ENCODE assay signal across 15 mouse cellular contexts in the genomic region with DNA sequence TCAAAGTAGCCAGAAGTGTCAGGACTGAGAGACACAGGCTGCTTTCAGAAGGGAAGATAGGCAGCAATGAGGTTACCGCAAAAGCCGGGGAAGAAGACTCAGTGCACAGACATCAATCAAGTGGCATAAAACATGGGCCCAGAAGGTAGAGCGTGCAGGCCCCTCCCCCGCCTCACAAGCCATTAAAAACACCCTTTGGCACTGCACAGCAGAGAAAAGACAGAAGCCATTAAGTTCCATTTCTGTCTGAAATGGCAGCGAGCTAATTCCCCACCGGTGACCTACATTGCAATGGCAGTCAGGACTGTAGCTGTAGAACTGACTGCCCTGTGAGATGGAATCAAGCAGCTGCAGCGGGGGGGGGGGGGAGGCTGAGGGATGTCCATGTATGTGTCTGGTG.
DNase-seq lines count a peak whose midpoint lies in the region; ATAC-seq and TF ChIP-seq lines count a peak whose summit lies in the region.
"Had no signal": no experiment of that assay in that cellular context is flagged by ENCODE, and none has a peak within 500 bp of the region (broad histone marks: within the 10 kb centered on the region; RNA-seq: fewer than 3 reads in every experiment).

No protein-coding gene starts in this region.

- H3K9ac ChIP-seq in neural tube, embryonic 11.5 days (ENCODE audit: low read length): no peak overlapping the region
- H3K9ac ChIP-seq in midbrain, postnatal 0 days (replicated peaks; ENCODE audit: low read length, poor library complexity, severe bottlenecking): no peak overlapping the region
- H3K9ac ChIP-seq in liver, postnatal 0 days (replicated peaks): no peak overlapping the region
- H3K9ac ChIP-seq: liver, embryonic 15.5 days had no signal

- no peak for ATAC-seq in neural tube, embryonic 11.5 days (ENCODE audit: insufficient read depth, low FRiP score, low TSS enrichment)
- no peak for ATAC-seq in midbrain, postnatal 0 days (ENCODE audit: low FRiP score)
- ATAC-seq in liver, postnatal 0 days: no peak

- DNase-seq in cerebellum, postnatal 25 days: peak; percentile 39 to 48
- DNase-seq in cerebellum, adult 9-11 months: no peak
- peak; percentile 38 for DNase-seq in neural tube, embryonic 11.5 days (ENCODE audit: low spot score)
- DNase-seq in neural tube, embryonic 10.5 days (ENCODE audit: extremely low spot score, low spot score): no peak
- DNase-seq in midbrain, postnatal 0 days (ENCODE audit: low spot score): no peak
- no peak for DNase-seq in adrenal gland, adult 2 months
- no peak for DNase-seq in gastrocnemius, postnatal 10 days
- no peak for DNase-seq in liver, postnatal 0 days
- DNase-seq: adrenal gland, adult 8-10 months; gastrocnemius, postnatal 25 days; kidney, adult 8-10 months; kidney, postnatal 36 days; lung, postnatal 10 days; right cerebral cortex, adult 18-20 months had no signal

- WGBS in neural tube, embryonic 11.5 days: 70% methylated on average over 6 of the region's 7 CpGs
- WGBS in midbrain, postnatal 0 days: 48% methylated on average over 7 of the region's 7 CpGs
- WGBS in liver, postnatal 0 days (ENCODE audit: insufficient replicate concordance): 73% methylated on average over 7 of the region's 7 CpGs

- no peak overlapping the region for H3K27ac ChIP-seq in neural tube, embryonic 11.5 days (ENCODE audit: low read depth, low read length)
- H3K27ac ChIP-seq in midbrain, postnatal 0 days (ENCODE audit: low read depth, low read length): peak overlapping the region; percentile 58
- H3K27ac ChIP-seq in liver, postnatal 0 days (ENCODE audit: low read depth): no peak overlapping the region
- H3K27ac ChIP-seq: liver, embryonic 15.5 days had no signal

- no peak overlapping the region for H3K4me2 ChIP-seq in neural tube, embryonic 11.5 days (ENCODE audit: low read depth)
- no peak overlapping the region for H3K4me2 ChIP-seq in midbrain, postnatal 0 days (ENCODE audit: low read depth, low read length, poor library complexity, severe bottlenecking)
- no peak overlapping the region for H3K4me2 ChIP-seq in liver, postnatal 0 days (ENCODE audit: low read depth, low read length)
- H3K4me2 ChIP-seq: liver, embryonic 15.5 days had no signal

- TF ChIP-seq EP300 in liver, postnatal 0 days (IDR thresholded peaks at IDR 0.05; ENCODE audit: low read depth): no peak

- H3K4me3 ChIP-seq in neural tube, embryonic 11.5 days (ENCODE audit: low read depth, low read length): no peak overlapping the region
- no peak overlapping the region for H3K4me3 ChIP-seq in midbrain, postnatal 0 days (ENCODE audit: low read depth, low read length)
- H3K4me3 ChIP-seq in liver, postnatal 0 days (ENCODE audit: low read depth, low read length): no peak overlapping the region
- H3K4me3 ChIP-seq: liver, embryonic 15.5 days had no signal

- no peaks in the 10 kb centered on the region for H3K27me3 ChIP-seq in neural tube, embryonic 11.5 days (ENCODE audit: control insufficient read depth, insufficient read depth, low read length)
- H3K27me3 ChIP-seq in midbrain, postnatal 0 days (ENCODE audit: insufficient read depth, low read length): no peaks in the 10 kb centered on the region
- H3K27me3 ChIP-seq in liver, postnatal 0 days (ENCODE audit: insufficient read depth, low read length): no peaks in the 10 kb centered on the region
- H3K27me3 ChIP-seq: liver, embryonic 15.5 days had no signal

- no peaks in the 10 kb centered on the region for H3K4me1 ChIP-seq in neural tube, embryonic 11.5 days (ENCODE audit: control insufficient read depth, insufficient read depth, low read length)
- H3K4me1 ChIP-seq in midbrain, postnatal 0 days (ENCODE audit: insufficient read depth, low read length): no peaks in the 10 kb centered on the region
- H3K4me1 ChIP-seq in liver, postnatal 0 days (ENCODE audit: insufficient read depth): no peaks in the 10 kb centered on the region
- H3K4me1 ChIP-seq: liver, embryonic 15.5 days had no signal

- TF ChIP-seq CTCF in midbrain, postnatal 0 days (IDR thresholded peaks at IDR 0.05): no peak
- TF ChIP-seq CTCF in liver, postnatal 0 days (IDR thresholded peaks at IDR 0.05; ENCODE audit: low read depth): no peak

- H3K9me3 ChIP-seq in neural tube, embryonic 11.5 days (ENCODE audit: control insufficient read depth, low read length): no peaks in the 10 kb centered on the region
- H3K9me3 ChIP-seq in midbrain, postnatal 0 days (ENCODE audit: low read length): no peaks in the 10 kb centered on the region
- no peaks in the 10 kb centered on the region for H3K9me3 ChIP-seq in liver, postnatal 0 days (ENCODE audit: low read length)
- H3K9me3 ChIP-seq: liver, embryonic 15.5 days had no signal

- H3K36me3 ChIP-seq in neural tube, embryonic 11.5 days (ENCODE audit: control insufficient read depth, insufficient read depth, low read length): no peaks in the 10 kb centered on the region
- H3K36me3 ChIP-seq in midbrain, postnatal 0 days (ENCODE audit: insufficient read depth, low read length): no peaks in the 10 kb centered on the region
- no peaks in the 10 kb centered on the region for H3K36me3 ChIP-seq in liver, postnatal 0 days (replicated peaks; ENCODE audit: insufficient read depth, low read length)
- H3K36me3 ChIP-seq: liver, embryonic 15.5 days had no signal

Comparison
In these comparisons a context has a peak if more than half of its experiments do, and no peak if none do; other contexts are left out.
1. DNase-seq: peak in cerebellum, postnatal 25 days (2 of 2) and neural tube, embryonic 11.5 days (single experiment); none in cerebellum, adult 9-11 months (single experiment), neural tube, embryonic 10.5 days (single experiment), midbrain, postnatal 0 days (single experiment), adrenal gland, adult 2 months (single experiment), gastrocnemius, postnatal 10 days (single experiment) and liver, postnatal 0 days (single experiment).